Mouse (Mus musculus): ENCODE data around the gene Zfp410. TPM values are rescaled to one million over a fixed set of nuclear protein-coding genes. Genes with fewer than 3 reads are reported as not detected.
A peak's percentile ranks its signal among the peaks of the same experiment; 100 is the strongest.

Zfp410 gene
- total RNA-seq (2014; rRNA removed) (73.2 and 88.7 TPM in 2 replicates), polyA plus RNA-seq (2015; fragmentation: Nextera tagmentation; extraction: Ambion mirVana) (48.7 and 52.2 TPM in 2 replicates)

- no peaks in the 10 kb centered on the region for H3K9me3 ChIP-seq (ENCODE audit: low read length)
- no peaks in the 10 kb centered on the region for H3K36me3 ChIP-seq (ENCODE audit: insufficient read depth)
- peaks cover 4% of the 10 kb centered on the region; the same call in 1 of the 2 replicates for H3K4me1 ChIP-seq (ENCODE audit: insufficient read depth)
- peak within 1 kb of the TSS; percentile 91 for H3K4me2 ChIP-seq (ENCODE audit: low read depth)
- peak within 1 kb of the TSS; percentile 92 for H3K27ac ChIP-seq (ENCODE audit: low read depth, low read length)
- peak; percentile 88 for DNase-seq
- H3K4me3 ChIP-seq (ENCODE audit: low read depth, low read length) = peak within 1 kb of the TSS; percentile 81
- peak; percentile 13; the same call in 1 of the 2 replicates for TF ChIP-seq CTCF (IDR thresholded peaks at IDR 0.05; ENCODE audit: low read depth)
- H3K27me3 ChIP-seq (ENCODE audit: insufficient read depth, low read length) = no peaks in the 10 kb centered on the region
- 3% methylated on average over 77 of the region's 77 CpGs for WGBS
- ATAC-seq = peak; percentile 96
- H3K9ac ChIP-seq = peak within 1 kb of the TSS; percentile 78
These were observed at the start of gene Zfp410 for GRCm38 (mm10) chr12:84316721-84317621. Gene Zfp410, plus strand, starts transcription at chr12:84316852.

GRCm38 (mm10) chr12:84267264-84267663, 49.4 kb upstream of the Zfp410 start:
- no peak for TF ChIP-seq CTCF (IDR thresholded peaks at IDR 0.05; ENCODE audit: low read depth)
- Histone ChIP-seq H3K9ac (no peak overlapping the region), H3K9me3 (ENCODE audit: low read length) (no peaks in the 10 kb centered on the region), H3K4me1 (ENCODE audit: insufficient read depth) (no peaks in the 10 kb centered on the region), H3K36me3 (ENCODE audit: insufficient read depth) (no peaks in the 10 kb centered on the region), H3K27me3 (ENCODE audit: insufficient read depth, low read length) (no peaks in the 10 kb centered on the region), H3K27ac (ENCODE audit: low read depth, low read length) (no peak overlapping the region), H3K4me2 (ENCODE audit: low read depth) (no peak overlapping the region), H3K4me3 (ENCODE audit: low read depth, low read length) (no peak overlapping the region)
- DNase-seq = no peak
- WGBS = 58% methylated on average over 2 of the region's 2 CpGs
- no peak for ATAC-seq

- ATAC-seq = no peak
- WGBS = 84% methylated on average over 5 of the region's 5 CpGs
- no peaks in the 10 kb centered on the region for H3K4me1 ChIP-seq (ENCODE audit: insufficient read depth)
These were observed 43.3 kb upstream of the Zfp410 start for GRCm38 (mm10) chr12:84273366-84273765.

GRCm38 (mm10) chr12:84275288-84275687, 41.4 kb upstream of the Zfp410 start:
- WGBS = 94% methylated on average over 9 of the region's 9 CpGs
- H3K4me3 ChIP-seq (ENCODE audit: low read depth, low read length) = no peak overlapping the region
- H3K4me1 ChIP-seq (ENCODE audit: insufficient read depth) = no peaks in the 10 kb centered on the region
- ATAC-seq = no peak
- H3K4me2 ChIP-seq (ENCODE audit: low read depth) = no peak overlapping the region
- DNase-seq = no peak
- no peak for TF ChIP-seq CTCF (IDR thresholded peaks at IDR 0.05; ENCODE audit: low read depth)
- no peaks in the 10 kb centered on the region for H3K36me3 ChIP-seq (ENCODE audit: insufficient read depth)
- H3K9ac ChIP-seq = no peak overlapping the region
- H3K27me3 ChIP-seq (ENCODE audit: insufficient read depth, low read length) = no peaks in the 10 kb centered on the region
- no peak overlapping the region for H3K27ac ChIP-seq (ENCODE audit: low read depth, low read length)
- H3K9me3 ChIP-seq (ENCODE audit: low read length) = no peaks in the 10 kb centered on the region

More at GRCm38 (mm10) chr12:84273366-84273765, 43.3 kb upstream of the Zfp410 start:
- no peak overlapping the region for H3K4me2 ChIP-seq (ENCODE audit: low read depth)
- no peak overlapping the region for H3K4me3 ChIP-seq (ENCODE audit: low read depth, low read length)
- no peak for DNase-seq
- H3K9me3 ChIP-seq (ENCODE audit: low read length) = no peaks in the 10 kb centered on the region
- no peaks in the 10 kb centered on the region for H3K36me3 ChIP-seq (ENCODE audit: insufficient read depth)
- no peak overlapping the region for H3K9ac ChIP-seq
- H3K27me3 ChIP-seq (ENCODE audit: insufficient read depth, low read length) = no peaks in the 10 kb centered on the region
- no peak for TF ChIP-seq CTCF (IDR thresholded peaks at IDR 0.05; ENCODE audit: low read depth)
- no peak overlapping the region for H3K27ac ChIP-seq (ENCODE audit: low read depth, low read length)

- ATAC-seq = no peak
- no peak overlapping the region for H3K4me3 ChIP-seq (ENCODE audit: low read depth, low read length)
- H3K9me3 ChIP-seq (ENCODE audit: low read length) = no peaks in the 10 kb centered on the region
- no peak for DNase-seq
- no peaks in the 10 kb centered on the region for H3K36me3 ChIP-seq (ENCODE audit: insufficient read depth)
- no peak overlapping the region for H3K9ac ChIP-seq
- H3K27me3 ChIP-seq (ENCODE audit: insufficient read depth, low read length) = no peaks in the 10 kb centered on the region
- no peak for TF ChIP-seq CTCF (IDR thresholded peaks at IDR 0.05; ENCODE audit: low read depth)
- H3K27ac ChIP-seq (ENCODE audit: low read depth, low read length) = no peak overlapping the region
- no peaks in the 10 kb centered on the region for H3K4me1 ChIP-seq (ENCODE audit: insufficient read depth)
- WGBS = 68% methylated on average over 2 of the region's 2 CpGs
- H3K4me2 ChIP-seq (ENCODE audit: low read depth) = no peak overlapping the region
These were observed 40.4 kb upstream of the Zfp410 start for GRCm38 (mm10) chr12:84276288-84276687.

GRCm38 (mm10) chr12:84276799-84277198, 39.9 kb upstream of the Zfp410 start:
- Histone ChIP-seq H3K27me3 (ENCODE audit: insufficient read depth, low read length) (no peaks in the 10 kb centered on the region), H3K4me2 (ENCODE audit: low read depth) (no peak overlapping the region), H3K9me3 (ENCODE audit: low read length) (no peaks in the 10 kb centered on the region), H3K27ac (ENCODE audit: low read depth, low read length) (no peak overlapping the region), H3K9ac (no peak overlapping the region), H3K4me1 (ENCODE audit: insufficient read depth) (no peaks in the 10 kb centered on the region), H3K36me3 (ENCODE audit: insufficient read depth) (no peaks in the 10 kb centered on the region), H3K4me3 (ENCODE audit: low read depth, low read length) (no peak overlapping the region)
- WGBS = 92% methylated on average over 4 of the region's 4 CpGs
- TF ChIP-seq CTCF (IDR thresholded peaks at IDR 0.05; ENCODE audit: low read depth) = no peak
- ATAC-seq = no peak
- no peak for DNase-seq

- no peak overlapping the region for H3K9ac ChIP-seq
- no peak for TF ChIP-seq CTCF (IDR thresholded peaks at IDR 0.05; ENCODE audit: low read depth)
- H3K27ac ChIP-seq (ENCODE audit: low read depth, low read length) = no peak overlapping the region
- no peaks in the 10 kb centered on the region for H3K27me3 ChIP-seq (ENCODE audit: insufficient read depth, low read length)
- DNase-seq (no peak), ATAC-seq (no peak)
- no peaks in the 10 kb centered on the region for H3K9me3 ChIP-seq (ENCODE audit: low read length)
- H3K4me2 ChIP-seq (ENCODE audit: low read depth) = no peak overlapping the region
- 18% methylated on average over 3 of the region's 3 CpGs for WGBS
- H3K36me3 ChIP-seq (ENCODE audit: insufficient read depth) = no peaks in the 10 kb centered on the region
- H3K4me3 ChIP-seq (ENCODE audit: low read depth, low read length) = no peak overlapping the region
- H3K4me1 ChIP-seq (ENCODE audit: insufficient read depth) = no peaks in the 10 kb centered on the region
These were observed 38.8 kb upstream of the Zfp410 start for GRCm38 (mm10) chr12:84277832-84278231.
